Mouse (Mus musculus): ENCODE measurements around the gene Krt42. TPM values are rescaled to one million over a fixed set of nuclear protein-coding genes. Genes with fewer than 3 reads are reported as not detected.
"Not testable (repeated sequence)": the region's sequence is repeated elsewhere in the genome, so short reads cannot be mapped to it uniquely, and the experiment has no call there.

Krt42 gene
- not detected in 2 replicates for polyA plus RNA-seq (2014; fragmentation: Nextera tagmentation; extraction: Ambion mirVana)

- H3K27me3 ChIP-seq (ENCODE audit: control insufficient read depth, insufficient read depth, low read length), result no peaks in the 10 kb centered on the region; the same call in 1 of the 2 replicates
- WGBS, result 85% methylated on average over 7 of the region's 7 CpGs
- no peak within 1 kb of the TSS for H3K9ac ChIP-seq (ENCODE audit: low read depth, low read length)
- no peaks in the 10 kb centered on the region for H3K9me3 ChIP-seq (ENCODE audit: control insufficient read depth, low read length)
- H3K4me1 ChIP-seq (ENCODE audit: control insufficient read depth, insufficient read depth, low read length), result no peaks in the 10 kb centered on the region
- no peaks in the 10 kb centered on the region for H3K36me3 ChIP-seq (ENCODE audit: control insufficient read depth, insufficient read depth, low read length)
- no peak for ATAC-seq (ENCODE audit: low FRiP score, low TSS enrichment)
- H3K4me3 ChIP-seq (ENCODE audit: low read length), result no peak within 1 kb of the TSS
- H3K27ac ChIP-seq (ENCODE audit: low read depth, low read length), result no peak within 1 kb of the TSS
- no peak within 1 kb of the TSS for H3K4me2 ChIP-seq (replicated peaks; ENCODE audit: low read depth, low read length)
Measured at GRCm38 (mm10) chr11:100269821-100270332, at the start of gene Krt42. Gene Krt42 (minus strand): TSS chr11:100269871.

GRCm38 (mm10) chr11:100318529-100319451, 49.1 kb upstream of the Krt42 start:
- Histone ChIP-seq H3K27ac (ENCODE audit: low read depth, low read length) (no peak overlapping the region), H3K4me2 (replicated peaks; ENCODE audit: low read depth, low read length) (peak overlapping the region; percentile 52), H3K36me3 (ENCODE audit: control insufficient read depth, insufficient read depth, low read length) (peaks cover 18% of the 10 kb centered on the region), H3K9me3 (ENCODE audit: control insufficient read depth, low read length) (no peaks in the 10 kb centered on the region), H3K4me3 (ENCODE audit: low read length) (peak overlapping the region; percentile 84), H3K9ac (ENCODE audit: low read depth, low read length) (peak overlapping the region; percentile 38; the same call in 1 of the 2 replicates), H3K4me1 (ENCODE audit: control insufficient read depth, insufficient read depth, low read length) (no peaks in the 10 kb centered on the region; the same call in 1 of the 2 replicates), H3K27me3 (ENCODE audit: control insufficient read depth, insufficient read depth, low read length) (no peaks in the 10 kb centered on the region)
- ATAC-seq (ENCODE audit: low FRiP score, low TSS enrichment), result no peak
- 88% methylated on average over 10 of the region's 10 CpGs for WGBS

GRCm38 (mm10) chr11:100317826-100318380, 48.2 kb upstream of the Krt42 start:
- Histone ChIP-seq H3K27me3 (ENCODE audit: control insufficient read depth, insufficient read depth, low read length) (no peaks in the 10 kb centered on the region), H3K4me3 (ENCODE audit: low read length) (no peak overlapping the region), H3K27ac (ENCODE audit: low read depth, low read length) (no peak overlapping the region), H3K36me3 (ENCODE audit: control insufficient read depth, insufficient read depth, low read length) (peaks cover 18% of the 10 kb centered on the region), H3K4me1 (ENCODE audit: control insufficient read depth, insufficient read depth, low read length) (no peaks in the 10 kb centered on the region; the same call in 1 of the 2 replicates), H3K4me2 (replicated peaks; ENCODE audit: low read depth, low read length) (no peak overlapping the region), H3K9me3 (ENCODE audit: control insufficient read depth, low read length) (no peaks in the 10 kb centered on the region), H3K9ac (ENCODE audit: low read depth, low read length) (no peak overlapping the region)
- 64% methylated on average over 6 of the region's 6 CpGs for WGBS
- no peak for ATAC-seq (ENCODE audit: low FRiP score, low TSS enrichment)

GRCm38 (mm10) chr11:100315439-100315838, 45.8 kb upstream of the Krt42 start:
- Histone ChIP-seq H3K4me1 (ENCODE audit: control insufficient read depth, insufficient read depth, low read length) (no peaks in the 10 kb centered on the region), H3K4me3 (ENCODE audit: low read length) (no peak overlapping the region), H3K36me3 (ENCODE audit: control insufficient read depth, insufficient read depth, low read length) (no peaks in the 10 kb centered on the region), H3K9me3 (ENCODE audit: control insufficient read depth, low read length) (no peaks in the 10 kb centered on the region), H3K27me3 (ENCODE audit: control insufficient read depth, insufficient read depth, low read length) (no peaks in the 10 kb centered on the region), H3K4me2 (replicated peaks; ENCODE audit: low read depth, low read length) (no peak overlapping the region), H3K27ac (ENCODE audit: low read depth, low read length) (no peak overlapping the region), H3K9ac (ENCODE audit: low read depth, low read length) (no peak overlapping the region)
- WGBS, result 96% methylated on average over 5 of the region's 5 CpGs
- ATAC-seq (ENCODE audit: low FRiP score, low TSS enrichment), result no peak

- Histone ChIP-seq H3K27me3 (ENCODE audit: control insufficient read depth, insufficient read depth, low read length) (no peaks in the 10 kb centered on the region), H3K4me1 (ENCODE audit: control insufficient read depth, insufficient read depth, low read length) (no peaks in the 10 kb centered on the region), H3K4me2 (replicated peaks; ENCODE audit: low read depth, low read length) (no peak overlapping the region), H3K9ac (ENCODE audit: low read depth, low read length) (no peak overlapping the region), H3K36me3 (ENCODE audit: control insufficient read depth, insufficient read depth, low read length) (no peaks in the 10 kb centered on the region), H3K4me3 (ENCODE audit: low read length) (no peak overlapping the region), H3K9me3 (ENCODE audit: control insufficient read depth, low read length) (no peaks in the 10 kb centered on the region), H3K27ac (ENCODE audit: low read depth, low read length) (no peak overlapping the region)
- no peak for ATAC-seq (ENCODE audit: low FRiP score, low TSS enrichment)
- 92% methylated on average over 6 of the region's 6 CpGs for whole genome bisulfite sequencing
Measured at GRCm38 (mm10) chr11:100313424-100313823, 43.8 kb upstream of the Krt42 start.

- Histone ChIP-seq H3K4me2 (replicated peaks; ENCODE audit: low read depth, low read length) (no peak overlapping the region), H3K27me3 (ENCODE audit: control insufficient read depth, insufficient read depth, low read length) (no peaks in the 10 kb centered on the region), H3K9me3 (ENCODE audit: control insufficient read depth, low read length) (no peaks in the 10 kb centered on the region), H3K36me3 (ENCODE audit: control insufficient read depth, insufficient read depth, low read length) (no peaks in the 10 kb centered on the region), H3K4me3 (ENCODE audit: low read length) (no peak overlapping the region), H3K4me1 (ENCODE audit: control insufficient read depth, insufficient read depth, low read length) (no peaks in the 10 kb centered on the region), H3K27ac (ENCODE audit: low read depth, low read length) (no peak overlapping the region), H3K9ac (ENCODE audit: low read depth, low read length) (no peak overlapping the region)
- 43% methylated on average over 5 of the region's 5 CpGs for WGBS
- no peak for ATAC-seq (ENCODE audit: low FRiP score, low TSS enrichment)
Measured at GRCm38 (mm10) chr11:100312096-100312679, 42.5 kb upstream of the Krt42 start.

- no peak for ATAC-seq (ENCODE audit: low FRiP score, low TSS enrichment)
- 80% methylated on average over 1 of the region's 1 CpGs for WGBS
- Histone ChIP-seq H3K4me3 (ENCODE audit: low read length) (no peak overlapping the region), H3K4me2 (replicated peaks; ENCODE audit: low read depth, low read length) (no peak overlapping the region), H3K36me3 (ENCODE audit: control insufficient read depth, insufficient read depth, low read length) (no peaks in the 10 kb centered on the region), H3K27ac (ENCODE audit: low read depth, low read length) (no peak overlapping the region), H3K4me1 (ENCODE audit: control insufficient read depth, insufficient read depth, low read length) (no peaks in the 10 kb centered on the region), H3K9ac (ENCODE audit: low read depth, low read length) (no peak overlapping the region), H3K9me3 (ENCODE audit: control insufficient read depth, low read length) (no peaks in the 10 kb centered on the region), H3K27me3 (ENCODE audit: control insufficient read depth, insufficient read depth, low read length) (no peaks in the 10 kb centered on the region)
Measured at GRCm38 (mm10) chr11:100311656-100312055, 42.0 kb upstream of the Krt42 start.

GRCm38 (mm10) chr11:100308672-100309071, 39.0 kb upstream of the Krt42 start:
- H3K36me3 ChIP-seq (ENCODE audit: control insufficient read depth, insufficient read depth, low read length); H3K27ac ChIP-seq (ENCODE audit: low read depth, low read length); H3K9me3 ChIP-seq (ENCODE audit: control insufficient read depth, low read length); H3K4me1 ChIP-seq (ENCODE audit: control insufficient read depth, insufficient read depth, low read length); ATAC-seq (ENCODE audit: low FRiP score, low TSS enrichment); H3K4me2 ChIP-seq (replicated peaks; ENCODE audit: low read depth, low read length); H3K4me3 ChIP-seq (ENCODE audit: low read length); H3K27me3 ChIP-seq (ENCODE audit: control insufficient read depth, insufficient read depth, low read length); H3K9ac ChIP-seq (ENCODE audit: low read depth, low read length): not testable (repeated sequence)
- 89% methylated on average over 6 of the region's 6 CpGs for WGBS
